Mouse (Mus musculus): ENCODE measurements at regions not wholly inside any gene's neighbourhood (a gene's known extent, or its start where the extent isn't known, plus 50 kb on each side); places are given as distances from the start of the nearest gene placed in this dataset.

GRCm38 (mm10) chr8:34709316-34709715 is 597.8 kb upstream of the Gm10131 start:
- DNase-seq (ENCODE audit: low read depth in 1 of 2, low spot score in 2 of 2): no peak

DNA sequence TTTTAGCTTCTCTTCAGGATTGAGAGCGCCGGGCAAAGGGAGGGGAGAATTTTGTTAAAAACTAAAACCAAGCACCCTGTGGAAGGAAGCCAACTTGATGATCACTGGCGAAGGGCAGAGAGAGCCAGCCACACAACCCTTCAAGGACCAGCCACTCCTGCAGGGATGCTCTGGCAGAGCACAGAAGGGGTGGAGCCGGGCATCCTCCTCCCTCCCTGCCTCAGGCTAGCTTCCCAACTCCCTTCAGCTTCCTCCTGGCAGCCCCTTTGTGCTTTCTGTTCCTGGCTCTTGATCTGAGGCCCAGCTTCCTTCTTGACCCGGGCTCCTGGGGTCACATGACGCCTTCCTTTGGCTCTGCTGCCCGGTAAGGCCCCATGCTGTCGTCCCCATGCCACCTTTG is 591.8 kb upstream of the Gm10131 start:
- no peak for DNase-seq (ENCODE audit: low read depth in 1 of 2, low spot score in 2 of 2)

DNA sequence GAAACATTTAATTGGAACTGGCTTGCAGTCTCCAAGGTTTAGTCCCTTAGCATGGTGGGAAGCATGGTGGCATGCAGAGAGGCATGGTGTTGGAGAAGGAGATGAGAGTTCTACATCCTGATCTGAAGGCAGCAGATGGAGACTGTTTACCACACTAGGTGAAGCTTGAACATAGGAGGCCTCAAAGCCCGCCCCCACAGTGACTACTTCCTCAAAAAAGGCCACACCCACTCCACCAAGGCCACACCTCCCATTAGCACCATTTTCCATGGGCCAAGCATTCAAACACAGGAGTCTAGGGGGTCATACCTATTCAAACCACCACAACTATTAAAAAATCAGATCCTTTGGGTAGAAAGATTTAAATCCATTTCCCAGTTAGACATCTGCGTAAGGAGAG is 591.3 kb upstream of the Gm10131 start:
- DNase-seq (ENCODE audit: low read depth in 1 of 2, low spot score in 2 of 2): no peak

GRCm38 (mm10) chr8:34699015-34699414 is 587.5 kb upstream of the Gm10131 start:
- DNase-seq (ENCODE audit: low read depth in 1 of 2, low spot score in 2 of 2): no peak

DNA sequence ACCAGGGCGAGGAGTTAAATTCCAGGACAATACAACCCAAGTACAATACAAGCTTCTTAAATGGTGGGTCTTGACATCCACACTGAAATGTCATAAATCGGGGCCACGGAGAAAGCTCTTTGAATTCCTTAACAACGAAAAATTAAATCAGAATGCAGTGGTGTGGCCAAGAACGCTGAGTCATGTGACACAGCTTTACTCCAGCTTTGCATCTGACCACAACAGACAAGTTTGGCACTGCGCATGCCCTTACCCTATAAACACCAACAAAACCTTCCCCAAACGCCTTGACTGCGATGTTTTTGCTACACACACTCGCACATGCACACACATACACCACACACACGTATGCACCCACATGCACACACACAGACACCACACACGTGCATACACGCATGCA is 584.8 kb upstream of the Gm10131 start:
- DNase-seq (ENCODE audit: low read depth in 1 of 2, low spot score in 2 of 2): no peak

DNA sequence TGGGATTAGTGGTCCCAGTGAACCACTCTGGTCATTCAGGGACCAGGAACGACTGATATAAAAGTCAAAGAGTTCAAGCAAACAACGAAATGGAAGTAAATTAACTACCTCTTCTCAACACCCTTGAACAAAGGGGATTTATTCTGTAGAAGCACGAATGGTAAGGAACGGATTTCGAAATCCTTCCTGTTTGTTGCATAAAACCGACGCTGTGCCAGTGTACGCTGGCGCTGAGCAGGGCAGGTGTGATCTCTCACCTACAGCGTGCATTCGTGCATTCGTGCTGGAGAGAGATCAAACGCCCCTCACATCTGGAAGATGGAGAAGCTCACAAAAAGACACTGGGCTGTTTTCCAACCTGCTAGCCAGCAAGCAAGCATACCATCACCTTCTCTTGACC is 581.1 kb upstream of the Gm10131 start:
- DNase-seq (ENCODE audit: low read depth in 1 of 2, low spot score in 2 of 2): no peak

DNA sequence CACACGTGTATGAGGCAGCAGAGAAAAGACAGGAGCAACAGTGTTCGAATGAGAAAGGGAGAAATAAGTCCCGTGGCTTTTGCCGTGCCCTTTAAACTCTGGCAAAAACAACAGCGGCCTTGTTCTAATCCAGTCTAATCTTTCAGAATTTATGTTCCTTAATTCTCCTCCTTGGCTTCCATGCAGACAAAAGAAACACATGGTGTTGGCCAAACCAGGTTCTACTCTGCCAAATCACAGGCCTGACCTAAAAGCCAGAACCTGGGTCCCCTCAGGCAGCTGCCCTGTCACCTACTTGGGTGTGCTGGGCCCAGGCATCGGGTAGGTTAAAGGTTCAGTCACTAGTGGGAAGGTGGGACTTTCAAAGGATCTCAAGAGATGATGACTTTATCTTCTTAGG is 580.2 kb upstream of the Gm10131 start:
- no peak for DNase-seq (ENCODE audit: low read depth in 1 of 2, low spot score in 2 of 2)

GRCm38 (mm10) chr8:34689825-34690493 is 578.4 kb upstream of the Gm10131 start:
- DNase-seq (ENCODE audit: low read depth in 1 of 2, low spot score in 2 of 2): peak; percentile 8 to 14

DNA sequence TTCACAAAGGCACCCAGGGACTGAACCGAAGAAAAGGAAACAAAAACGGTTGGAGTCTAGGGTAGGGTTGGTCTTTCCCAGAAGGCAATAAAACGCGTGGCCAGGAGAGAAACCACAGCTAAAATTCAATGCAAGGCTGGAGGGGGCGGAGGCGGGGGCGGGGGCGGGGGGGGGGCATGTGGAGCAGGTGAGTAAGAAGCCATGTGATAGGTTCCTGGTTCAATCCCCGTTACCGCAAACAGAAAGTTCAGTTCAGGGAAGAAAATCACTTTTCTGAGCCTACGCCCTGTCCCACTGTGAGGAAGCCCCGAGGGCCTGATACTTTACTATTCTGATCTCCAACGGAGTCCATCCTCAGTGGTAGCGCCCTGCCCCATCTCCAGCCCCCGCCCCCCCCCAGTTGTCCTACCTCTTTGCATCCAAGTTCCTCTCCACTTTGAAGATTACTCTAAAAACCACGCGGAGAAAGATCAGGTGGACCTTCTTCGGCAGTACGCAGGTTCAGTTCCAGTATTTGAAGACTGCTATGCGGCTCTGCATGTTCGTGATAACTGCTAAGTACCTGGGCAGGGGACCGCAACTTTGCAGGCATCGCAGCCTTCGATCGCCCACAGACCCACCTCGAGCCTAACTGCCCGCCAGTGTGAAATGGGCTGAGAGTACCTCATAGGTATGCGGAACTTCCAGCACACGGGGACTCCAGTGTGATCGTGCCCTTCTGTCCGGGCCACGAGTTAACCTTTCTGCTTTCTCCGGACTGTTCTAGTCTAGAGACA is 577.7 kb upstream of the Gm10131 start:
- no peak for DNase-seq (ENCODE audit: low read depth in 1 of 2, low spot score in 2 of 2)

- no peak for DNase-seq (ENCODE audit: low read depth in 1 of 2, low spot score in 2 of 2)
Measured at GRCm38 (mm10) chr8:34688396-34689048, 577.0 kb upstream of the Gm10131 start.

GRCm38 (mm10) chr8:34686371-34686770 is 574.8 kb upstream of the Gm10131 start:
- no peak for DNase-seq (ENCODE audit: low read depth in 1 of 2, low spot score in 2 of 2)

DNA sequence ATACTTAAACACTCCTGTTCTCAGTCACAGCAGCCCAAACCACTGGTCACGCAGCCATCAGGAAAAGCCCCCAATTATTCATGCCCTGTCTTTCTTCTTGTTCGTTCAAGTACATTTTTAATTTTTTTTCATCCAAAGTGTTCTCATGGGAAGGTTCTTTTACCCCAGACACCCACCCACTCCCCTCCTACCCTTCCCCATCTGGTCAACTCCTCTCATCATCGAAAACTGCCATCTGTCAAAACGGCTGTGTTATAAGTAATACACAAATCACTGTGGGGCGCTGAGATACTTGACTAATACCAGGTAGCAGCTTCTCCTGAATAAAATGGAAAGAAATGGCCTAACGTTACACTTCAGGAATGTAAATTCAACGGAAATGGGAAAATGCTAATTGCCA is 573.1 kb upstream of the Gm10131 start:
- no peak for DNase-seq (ENCODE audit: low read depth in 1 of 2, low spot score in 2 of 2)

GRCm38 (mm10) chr8:34683173-34683572 is 571.6 kb upstream of the Gm10131 start:
- DNase-seq (ENCODE audit: low read depth in 1 of 2, low spot score in 2 of 2): no peak

- DNase-seq (ENCODE audit: low read depth in 1 of 2, low spot score in 2 of 2): no peak
Measured at GRCm38 (mm10) chr8:34682221-34682620, 570.7 kb upstream of the Gm10131 start.

DNA sequence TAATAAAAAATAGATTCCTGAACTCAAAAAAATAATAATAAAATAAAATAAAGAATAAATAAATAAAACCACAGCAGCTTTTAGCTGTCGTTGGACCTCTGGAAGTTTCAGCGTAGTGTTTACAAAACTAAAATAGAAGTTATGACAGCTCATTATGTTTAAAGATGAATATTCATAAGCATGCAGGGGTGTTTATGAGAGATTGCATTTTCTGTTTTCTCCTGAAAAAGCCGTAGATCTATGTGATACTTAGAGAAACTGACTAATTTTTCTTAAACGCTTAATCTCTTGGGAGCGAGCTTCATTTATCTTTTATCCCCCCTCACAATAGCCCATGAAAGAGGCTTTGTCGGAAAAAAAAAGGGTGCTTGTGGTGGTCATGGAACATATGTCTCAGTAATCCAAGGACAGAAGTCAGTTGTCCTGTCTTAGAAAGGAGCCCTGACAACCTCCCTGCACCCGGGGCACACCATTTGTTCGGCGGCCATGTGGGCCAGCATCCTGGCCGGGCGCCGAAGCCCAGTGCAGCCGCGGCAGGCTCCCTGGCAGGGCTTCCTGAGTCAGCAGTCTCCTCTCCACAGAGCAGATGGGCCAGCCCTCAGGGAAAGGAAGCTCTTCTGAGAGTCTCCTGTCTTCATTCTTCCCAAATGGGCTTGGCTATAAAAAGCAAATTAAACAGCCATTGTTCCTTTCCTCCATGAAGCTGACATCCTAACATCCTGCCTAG is 568.2 kb upstream of the Gm10131 start:
- no peak for DNase-seq (ENCODE audit: low read depth in 1 of 2, low spot score in 2 of 2)

GRCm38 (mm10) chr8:34678879-34679278 is 567.3 kb upstream of the Gm10131 start:
- DNase-seq (ENCODE audit: low read depth in 1 of 2, low spot score in 2 of 2): no peak

GRCm38 (mm10) chr8:34671716-34672115 is 560.2 kb upstream of the Gm10131 start:
- no peak for DNase-seq (ENCODE audit: low read depth in 1 of 2, low spot score in 2 of 2)

DNA sequence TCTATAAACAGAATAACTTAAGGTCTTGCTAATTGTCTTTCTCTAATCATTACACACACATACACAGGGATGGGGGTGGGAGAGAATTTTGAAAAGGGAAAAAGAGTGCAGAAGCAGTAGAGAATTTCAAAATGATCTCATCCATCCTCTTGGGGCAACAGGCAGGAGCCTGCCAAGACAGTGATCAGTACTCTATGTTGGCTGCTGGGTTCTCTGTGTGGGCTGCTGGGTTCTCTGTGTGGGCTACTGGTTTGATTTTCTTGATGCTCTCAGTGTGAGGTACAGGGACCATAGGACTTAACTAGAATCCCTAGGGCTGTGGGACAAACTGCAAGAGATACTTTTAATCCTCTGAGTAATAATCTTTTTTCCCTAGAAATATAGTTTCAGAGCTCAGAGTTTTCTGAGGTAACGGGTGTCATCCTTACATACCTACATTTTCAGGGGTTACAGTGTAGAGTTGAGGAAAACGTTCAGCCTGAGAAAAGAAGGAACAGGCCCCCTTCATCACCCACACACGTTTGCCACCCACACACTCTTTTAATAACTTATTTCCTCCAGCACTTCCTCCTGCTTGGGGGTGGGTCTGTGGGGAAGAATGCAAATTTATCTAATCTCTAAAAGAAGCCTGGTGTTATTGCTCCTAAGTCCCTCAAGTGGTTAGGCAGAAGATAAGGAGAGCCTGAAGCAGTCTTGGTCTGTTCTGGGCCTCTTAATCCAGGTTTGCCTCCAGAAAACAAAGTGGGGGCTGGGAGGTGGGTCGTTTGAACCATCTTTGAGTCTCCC is 559.6 kb upstream of the Gm10131 start:
- DNase-seq (ENCODE audit: low read depth in 1 of 2, low spot score in 2 of 2): no peak

- no peak for DNase-seq (ENCODE audit: low read depth in 1 of 2, low spot score in 2 of 2)
Measured at GRCm38 (mm10) chr8:34669146-34669545, 557.6 kb upstream of the Gm10131 start.

- no peak for DNase-seq (ENCODE audit: low read depth in 1 of 2, low spot score in 2 of 2)
Measured at GRCm38 (mm10) chr8:34664429-34664828, 552.9 kb upstream of the Gm10131 start.

- DNase-seq (ENCODE audit: low read depth in 1 of 2, low spot score in 2 of 2): no peak
Measured at GRCm38 (mm10) chr8:34662532-34662931, 551.0 kb upstream of the Gm10131 start.

Data from monocyte, adult 2 months (primary cell).